Mouse (Mus musculus): ENCODE data around the gene Hoxa5. TPM values are rescaled to one million over a fixed set of nuclear protein-coding genes. Genes with fewer than 3 reads are reported as not detected.

Gene Hoxa5
- polyA plus RNA-seq, 1 experiment from 2014 or later = 11.0 TPM

DNA sequence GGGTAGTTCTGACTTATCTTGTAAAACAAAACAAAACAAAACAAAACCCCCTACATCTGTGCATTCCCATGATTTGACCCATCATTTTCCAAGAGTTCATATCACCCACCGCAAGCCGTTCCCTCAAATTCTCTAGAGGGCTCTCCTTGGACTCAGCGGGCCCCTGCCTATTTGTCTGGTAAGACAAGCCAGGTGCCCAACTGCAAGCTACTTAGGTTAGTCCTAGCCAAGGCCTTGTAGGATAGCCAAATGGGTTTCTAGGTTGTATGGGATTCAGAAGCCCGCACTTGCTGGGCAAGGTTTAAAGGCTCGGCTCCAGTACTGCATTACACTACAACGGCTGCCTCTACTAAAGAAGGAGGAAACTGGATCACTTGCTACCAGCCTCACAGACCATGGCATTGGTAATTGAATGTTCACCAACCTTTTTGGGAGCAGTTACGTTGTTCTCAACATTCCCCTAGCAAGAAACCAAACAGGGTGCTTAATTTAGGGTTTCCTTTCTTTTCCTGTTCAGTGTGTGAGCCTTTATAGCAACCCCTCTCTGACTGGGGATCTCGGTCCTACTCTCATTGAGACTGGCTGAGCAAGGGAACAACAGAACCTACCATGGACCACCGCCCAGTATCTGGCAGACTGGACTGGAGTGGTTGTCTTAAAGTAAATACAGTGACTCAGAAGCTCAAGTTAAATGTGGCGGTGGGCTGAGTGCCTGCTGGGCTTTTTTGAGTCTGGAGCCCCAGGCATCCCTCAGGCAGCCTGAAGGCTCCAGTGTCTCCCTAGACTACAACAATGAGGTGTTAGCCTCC, 33.2 kb upstream of the Hoxa5 start:
- Histone ChIP-seq H3K4me2 (ENCODE audit: low read depth, severe bottlenecking) (peak overlapping the region; percentile 75), H3K27ac (replicated peaks; ENCODE audit: low read depth, low read length) (peak overlapping the region; percentile 99), H3K9me3 (ENCODE audit: control insufficient read depth, low read length) (no peaks in the 10 kb centered on the region), H3K4me1 (ENCODE audit: control insufficient read depth, insufficient read depth, low read length) (peaks cover 6% of the 10 kb centered on the region), H3K27me3 (ENCODE audit: control insufficient read depth, insufficient read depth, low read length) (no peaks in the 10 kb centered on the region), H3K36me3 (ENCODE audit: control insufficient read depth, insufficient read depth, low read length) (peaks cover 2% of the 10 kb centered on the region; the same call in 1 of the 2 replicates), H3K4me3 (ENCODE audit: low read depth, low read length) (peak overlapping the region; percentile 99), H3K9ac (ENCODE audit: low read length) (peak overlapping the region; percentile 100)
- DNase-seq (ENCODE audit: low spot score) (peak; percentile 70), ATAC-seq (ENCODE audit: insufficient number of reproducible peaks, low FRiP score, low TSS enrichment, low read depth) (no peak)
- WGBS = 2% methylated on average over 10 of the region's 10 CpGs

DNA sequence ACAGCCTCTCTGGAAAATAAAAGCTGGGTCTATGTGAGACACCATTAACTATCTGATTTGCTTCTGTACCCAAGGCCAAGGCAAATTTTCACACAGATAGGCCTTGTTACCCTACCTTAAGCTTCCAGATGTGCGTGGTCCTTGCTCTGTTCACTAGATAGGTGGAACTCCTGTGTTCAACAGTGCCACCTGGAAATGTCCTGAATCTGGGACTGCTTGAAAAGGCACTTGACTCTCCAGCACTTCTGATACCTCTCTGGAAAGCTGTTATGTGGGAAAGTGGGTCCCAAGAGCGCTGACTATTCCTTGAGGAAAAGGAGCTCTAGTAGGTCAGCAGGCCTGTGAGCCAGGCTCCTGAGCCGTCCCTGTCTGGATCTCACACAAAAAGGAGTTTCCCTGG, 32.4 kb upstream of the Hoxa5 start:
- Histone ChIP-seq H3K27me3 (ENCODE audit: control insufficient read depth, insufficient read depth, low read length) (no peaks in the 10 kb centered on the region), H3K4me2 (ENCODE audit: low read depth, severe bottlenecking) (peak overlapping the region; percentile 75), H3K9me3 (ENCODE audit: control insufficient read depth, low read length) (no peaks in the 10 kb centered on the region), H3K4me3 (ENCODE audit: low read depth, low read length) (peak overlapping the region; percentile 99), H3K4me1 (ENCODE audit: control insufficient read depth, insufficient read depth, low read length) (peaks cover 1% of the 10 kb centered on the region; the same call in 1 of the 2 replicates), H3K36me3 (ENCODE audit: control insufficient read depth, insufficient read depth, low read length) (peaks cover 2% of the 10 kb centered on the region; the same call in 1 of the 2 replicates), H3K9ac (ENCODE audit: low read length) (peak overlapping the region; percentile 100), H3K27ac (replicated peaks; ENCODE audit: low read depth, low read length) (peak overlapping the region; percentile 99)
- no peak for DNase-seq (ENCODE audit: low spot score)
- ATAC-seq (ENCODE audit: insufficient number of reproducible peaks, low FRiP score, low TSS enrichment, low read depth) = no peak
- 5% methylated on average over 3 of the region's 3 CpGs for WGBS

GRCm38 (mm10) chr6:52235866-52236265, 31.5 kb upstream of the Hoxa5 start:
- H3K4me3 ChIP-seq (ENCODE audit: low read depth, low read length) = peak overlapping the region; percentile 99
- no peaks in the 10 kb centered on the region; the same call in 1 of the 2 replicates for H3K4me1 ChIP-seq (ENCODE audit: control insufficient read depth, insufficient read depth, low read length)
- DNase-seq (ENCODE audit: low spot score) (peak; percentile 58), ATAC-seq (ENCODE audit: insufficient number of reproducible peaks, low FRiP score, low TSS enrichment, low read depth) (no peak)
- no peaks in the 10 kb centered on the region for H3K9me3 ChIP-seq (ENCODE audit: control insufficient read depth, low read length)
- no peaks in the 10 kb centered on the region for H3K27me3 ChIP-seq (ENCODE audit: control insufficient read depth, insufficient read depth, low read length)
- WGBS = 9% methylated on average over 6 of the region's 6 CpGs
- H3K9ac ChIP-seq (ENCODE audit: low read length) = peak overlapping the region; percentile 100
- H3K27ac ChIP-seq (replicated peaks; ENCODE audit: low read depth, low read length) = peak overlapping the region; percentile 99
- H3K36me3 ChIP-seq (ENCODE audit: control insufficient read depth, insufficient read depth, low read length) = peaks cover 2% of the 10 kb centered on the region; the same call in 1 of the 2 replicates
- peak overlapping the region; percentile 75 for H3K4me2 ChIP-seq (ENCODE audit: low read depth, severe bottlenecking)

- H3K27ac ChIP-seq (replicated peaks; ENCODE audit: low read depth, low read length) = peak overlapping the region; percentile 99
- ATAC-seq (ENCODE audit: insufficient number of reproducible peaks, low FRiP score, low TSS enrichment, low read depth) = no peak
- H3K9ac ChIP-seq (ENCODE audit: low read length) = peak overlapping the region; percentile 100
- peaks cover 2% of the 10 kb centered on the region; the same call in 1 of the 2 replicates for H3K36me3 ChIP-seq (ENCODE audit: control insufficient read depth, insufficient read depth, low read length)
- no peaks in the 10 kb centered on the region for H3K27me3 ChIP-seq (ENCODE audit: control insufficient read depth, insufficient read depth, low read length)
- no peaks in the 10 kb centered on the region for H3K9me3 ChIP-seq (ENCODE audit: control insufficient read depth, low read length)
- DNase-seq (ENCODE audit: low spot score) = peak; percentile 69
- H3K4me3 ChIP-seq (ENCODE audit: low read depth, low read length) = peak overlapping the region; percentile 99
- peak overlapping the region; percentile 75 for H3K4me2 ChIP-seq (ENCODE audit: low read depth, severe bottlenecking)
- no peaks in the 10 kb centered on the region; the same call in 1 of the 2 replicates for H3K4me1 ChIP-seq (ENCODE audit: control insufficient read depth, insufficient read depth, low read length)
- 12% methylated on average over 9 of the region's 9 CpGs for WGBS
Measured at GRCm38 (mm10) chr6:52235267-52235666, 30.9 kb upstream of the Hoxa5 start.

- Histone ChIP-seq H3K4me3 (ENCODE audit: low read depth, low read length) (peak overlapping the region; percentile 99), H3K36me3 (ENCODE audit: control insufficient read depth, insufficient read depth, low read length) (peaks cover 2% of the 10 kb centered on the region; the same call in 1 of the 2 replicates), H3K4me2 (ENCODE audit: low read depth, severe bottlenecking) (peak overlapping the region; percentile 75), H3K27me3 (ENCODE audit: control insufficient read depth, insufficient read depth, low read length) (no peaks in the 10 kb centered on the region), H3K27ac (replicated peaks; ENCODE audit: low read depth, low read length) (peak overlapping the region; percentile 99), H3K9ac (ENCODE audit: low read length) (peak overlapping the region; percentile 100), H3K9me3 (ENCODE audit: control insufficient read depth, low read length) (no peaks in the 10 kb centered on the region), H3K4me1 (ENCODE audit: control insufficient read depth, insufficient read depth, low read length) (no peaks in the 10 kb centered on the region; the same call in 1 of the 2 replicates)
- WGBS = under 1% methylated on average over 62 of the region's 68 CpGs
- ATAC-seq (ENCODE audit: insufficient number of reproducible peaks, low FRiP score, low TSS enrichment, low read depth) (peak; percentile 46), DNase-seq (ENCODE audit: low spot score) (no peak)
Measured at GRCm38 (mm10) chr6:52234428-52235140, 30.2 kb upstream of the Hoxa5 start.

DNA sequence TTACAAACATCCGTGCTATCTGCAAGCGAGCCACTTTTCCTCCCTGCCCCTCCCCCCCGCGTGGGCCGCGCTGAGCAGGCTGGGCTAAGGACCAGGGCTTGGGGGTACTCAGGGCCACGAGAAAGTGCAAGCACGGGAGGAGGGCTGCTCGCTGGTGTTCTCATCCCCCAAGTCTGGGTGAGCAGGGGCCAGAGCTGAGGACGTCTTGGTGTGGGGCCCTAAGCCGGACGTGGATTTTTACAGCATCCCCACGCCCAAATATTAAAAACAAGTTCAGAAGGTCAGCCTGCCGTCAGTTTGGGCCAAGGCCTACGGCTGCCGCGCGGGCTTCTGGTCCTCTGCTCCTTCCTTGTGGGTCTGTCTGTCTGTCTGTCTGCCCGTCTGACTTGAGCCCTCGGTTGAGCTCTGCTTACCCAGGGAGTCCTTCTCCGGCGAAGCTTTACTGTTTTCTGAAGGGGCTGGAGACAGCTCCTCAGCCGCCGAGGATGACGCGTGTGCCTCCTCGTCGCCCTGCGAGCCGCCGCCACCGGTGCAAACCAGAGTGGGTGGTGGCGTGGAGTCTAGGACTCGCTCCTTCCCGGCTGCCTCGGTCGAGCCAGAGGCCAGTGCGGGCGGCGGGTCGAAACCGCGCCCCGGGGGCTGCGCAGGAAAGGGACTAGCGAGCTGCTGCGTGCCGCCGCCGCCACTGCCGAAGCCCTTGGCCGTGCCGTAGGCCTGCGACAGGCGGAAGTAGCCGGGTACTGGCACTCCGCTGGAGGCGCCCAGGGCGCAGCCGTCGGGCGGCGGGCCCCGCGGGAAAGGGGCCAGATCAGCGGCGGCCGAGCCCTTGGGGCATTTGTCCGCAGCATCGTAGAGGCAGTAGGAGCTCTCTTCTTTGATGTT, 29.4 kb upstream of the Hoxa5 start:
- Histone ChIP-seq H3K4me1 (ENCODE audit: control insufficient read depth, insufficient read depth, low read length) (no peaks in the 10 kb centered on the region; the same call in 1 of the 2 replicates), H3K36me3 (ENCODE audit: control insufficient read depth, insufficient read depth, low read length) (peaks cover 2% of the 10 kb centered on the region), H3K9me3 (ENCODE audit: control insufficient read depth, low read length) (no peaks in the 10 kb centered on the region), H3K9ac (ENCODE audit: low read length) (peak overlapping the region; percentile 100), H3K4me3 (ENCODE audit: low read depth, low read length) (peak overlapping the region; percentile 99), H3K4me2 (ENCODE audit: low read depth, severe bottlenecking) (peak overlapping the region; percentile 75), H3K27ac (replicated peaks; ENCODE audit: low read depth, low read length) (peak overlapping the region; percentile 99), H3K27me3 (ENCODE audit: control insufficient read depth, insufficient read depth, low read length) (no peaks in the 10 kb centered on the region)
- WGBS = under 1% methylated on average over 61 of the region's 70 CpGs
- DNase-seq (ENCODE audit: low spot score) (peak; percentile 74), ATAC-seq (ENCODE audit: insufficient number of reproducible peaks, low FRiP score, low TSS enrichment, low read depth) (no peak)

DNA sequence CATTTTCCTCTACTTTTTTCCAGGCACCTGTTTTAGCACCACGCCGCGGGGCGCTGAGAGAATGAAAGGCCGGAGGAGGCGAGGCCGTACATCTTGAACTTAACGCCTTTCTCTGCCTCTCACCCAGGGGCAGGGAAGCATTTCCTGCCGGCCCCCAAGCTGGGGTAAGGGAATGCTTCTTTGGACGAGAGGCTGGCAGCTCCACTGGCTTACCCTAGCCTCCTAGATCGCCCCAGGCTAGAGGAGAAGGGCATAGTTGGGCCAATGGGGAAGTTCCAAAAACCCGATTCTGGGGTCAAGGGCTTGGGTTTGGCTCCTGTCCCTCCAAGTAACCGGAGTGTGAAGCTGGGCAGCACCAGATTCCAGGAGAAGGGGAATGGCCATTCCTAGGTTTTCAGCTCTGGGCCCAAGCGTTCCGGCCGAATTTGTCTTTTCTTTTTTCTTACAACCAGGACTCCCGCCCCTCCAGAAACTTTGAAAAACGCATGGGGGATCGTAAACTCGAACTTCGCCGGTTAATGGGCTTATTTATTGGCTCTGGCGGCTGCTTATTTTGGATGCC, 28.7 kb upstream of the Hoxa5 start:
- Histone ChIP-seq H3K4me2 (ENCODE audit: low read depth, severe bottlenecking) (peak overlapping the region; percentile 75), H3K4me1 (ENCODE audit: control insufficient read depth, insufficient read depth, low read length) (no peaks in the 10 kb centered on the region; the same call in 1 of the 2 replicates), H3K9ac (ENCODE audit: low read length) (peak overlapping the region; percentile 100), H3K27ac (replicated peaks; ENCODE audit: low read depth, low read length) (peak overlapping the region; percentile 99), H3K36me3 (ENCODE audit: control insufficient read depth, insufficient read depth, low read length) (peaks cover 2% of the 10 kb centered on the region), H3K27me3 (ENCODE audit: control insufficient read depth, insufficient read depth, low read length) (no peaks in the 10 kb centered on the region), H3K4me3 (ENCODE audit: low read depth, low read length) (peak overlapping the region; percentile 99), H3K9me3 (ENCODE audit: control insufficient read depth, low read length) (no peaks in the 10 kb centered on the region)
- whole genome bisulfite sequencing = under 1% methylated on average over 23 of the region's 23 CpGs
- ATAC-seq (ENCODE audit: insufficient number of reproducible peaks, low FRiP score, low TSS enrichment, low read depth) (no peak), DNase-seq (ENCODE audit: low spot score) (peak; percentile 72)
